Mouse (Mus musculus): ENCODE data around the gene P2rx7.

Gene P2rx7

DNA sequence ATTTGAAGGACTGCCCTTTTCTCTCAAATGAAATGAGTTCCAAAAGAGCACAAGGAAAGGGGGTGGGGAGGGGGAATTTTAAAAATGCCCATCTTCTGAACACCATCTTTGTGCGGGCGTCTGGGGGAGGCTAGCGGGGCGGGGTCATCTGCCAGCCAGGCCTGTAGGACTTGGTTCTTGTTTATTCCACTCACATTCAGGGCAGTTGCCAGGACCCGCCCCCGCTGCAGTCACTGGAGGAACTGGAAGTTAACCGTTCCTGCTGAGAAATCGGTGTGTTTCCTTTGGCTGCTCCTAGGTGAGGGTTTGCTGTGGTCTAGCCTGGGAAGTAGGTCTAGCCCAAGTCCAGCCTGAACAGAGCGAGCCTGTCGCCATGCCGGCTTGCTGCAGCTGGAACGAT lies at the start of gene P2rx7:
P2rx7 (plus strand) TSS at position 211 of the 400 bp plus-strand sequence.
- DNase-seq (ENCODE audit: low read depth, low spot score): peak; percentile 33

DNA sequence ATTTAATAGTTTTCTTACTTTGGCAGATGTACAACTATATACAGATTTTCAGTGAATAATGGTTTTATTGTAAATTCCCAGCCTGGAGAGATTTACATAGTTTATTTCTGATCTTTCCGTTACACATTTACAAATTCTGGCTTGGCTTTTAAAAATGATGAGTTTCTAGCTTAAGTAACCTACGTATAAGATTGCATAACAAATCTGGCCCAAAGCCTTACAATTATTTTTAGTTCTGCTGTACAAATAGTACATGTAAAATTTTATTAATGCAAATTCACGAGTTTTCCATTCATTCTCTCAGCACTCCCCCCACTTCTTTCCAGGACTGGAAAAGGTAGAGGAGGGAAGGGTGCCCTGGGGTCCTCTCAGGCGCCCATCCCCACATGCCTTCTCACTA lies 48.2 kb upstream of the P2rx7 start:
- no peak for DNase-seq (ENCODE audit: low read depth, low spot score)

- DNase-seq (ENCODE audit: low read depth, low spot score): no peak
Observed at GRCm38 (mm10) chr5:122602233-122602632, 41.5 kb upstream of the P2rx7 start.

- DNase-seq (ENCODE audit: low read depth, low spot score): no peak
Observed at GRCm38 (mm10) chr5:122604894-122605293, 38.8 kb upstream of the P2rx7 start.

DNA sequence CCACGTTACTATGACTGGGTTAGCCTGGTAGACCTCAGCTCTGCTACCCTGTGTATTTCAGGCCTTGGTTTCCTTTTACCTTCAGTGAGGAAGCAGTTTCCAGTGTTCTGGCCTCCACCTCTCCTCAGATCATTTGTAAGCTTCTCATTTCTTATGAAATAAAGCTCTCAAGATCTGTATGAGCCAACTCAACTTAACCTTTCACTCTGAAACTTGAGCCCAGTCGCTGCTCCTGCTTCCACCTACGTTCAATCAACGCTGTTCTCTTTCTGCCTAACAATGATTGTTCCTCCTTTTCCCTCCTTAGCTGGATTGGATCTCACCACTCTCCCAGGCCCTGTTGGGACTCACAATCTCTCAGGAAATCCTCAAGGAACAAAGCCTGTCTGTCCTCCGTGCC lies 32.1 kb upstream of the P2rx7 start:
- DNase-seq (ENCODE audit: low read depth, low spot score): no peak

GRCm38 (mm10) chr5:122613908-122614732 lies 29.6 kb upstream of the P2rx7 start, which contains the start of gene Ift81:
Gene Ift81 (minus strand): TSS chr5:122614518.
- peak; percentile 92 for DNase-seq (ENCODE audit: low read depth, low spot score)

GRCm38 (mm10) chr5:122617718-122618117 lies 26.0 kb upstream of the P2rx7 start:
- no peak for DNase-seq (ENCODE audit: low read depth, low spot score)

- no peak for DNase-seq (ENCODE audit: low read depth, low spot score)
Observed at GRCm38 (mm10) chr5:122619686-122620296, 23.9 kb upstream of the P2rx7 start.

GRCm38 (mm10) chr5:122621376-122621886 lies 22.3 kb upstream of the P2rx7 start:
- DNase-seq (ENCODE audit: low read depth, low spot score): no peak

DNA sequence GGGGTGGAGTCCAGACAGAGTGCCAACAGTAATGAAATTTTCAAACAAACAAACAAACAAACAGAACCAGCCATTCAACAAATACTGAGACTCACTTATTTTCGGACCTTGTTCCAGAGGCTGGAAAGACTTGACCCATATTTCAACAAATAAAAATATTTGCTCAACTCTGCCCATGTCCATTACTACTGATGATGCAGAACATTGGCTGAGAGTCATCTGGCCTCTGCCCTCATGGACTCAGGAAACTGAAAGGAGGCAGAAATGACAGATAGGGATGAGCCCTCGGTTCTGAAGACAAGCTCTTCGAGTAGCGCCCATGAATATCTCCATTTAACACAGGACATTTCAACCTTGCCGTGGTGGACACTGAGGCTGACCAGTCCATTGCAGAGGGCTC lies 21.2 kb upstream of the P2rx7 start:
- no peak for DNase-seq (ENCODE audit: low read depth, low spot score)

DNA sequence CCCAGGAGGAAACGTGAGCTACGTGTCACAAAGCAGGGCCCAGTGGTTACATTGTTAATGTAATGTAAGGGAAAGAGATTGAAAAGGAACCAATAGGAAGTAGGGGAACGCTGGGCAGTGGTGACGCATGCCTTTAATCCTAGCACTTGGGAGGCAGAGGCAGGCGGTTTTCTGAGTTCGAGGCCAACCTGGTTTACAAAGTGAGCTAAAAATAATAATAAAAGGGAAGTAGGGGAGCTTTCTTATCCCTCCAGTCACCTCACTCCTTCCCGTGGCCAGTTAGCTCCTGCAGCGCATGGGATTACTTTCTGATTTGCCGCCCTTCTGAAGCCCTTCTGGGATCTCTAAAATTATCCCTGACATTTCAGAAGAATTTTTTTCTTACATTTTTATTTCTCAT lies 19.9 kb upstream of the P2rx7 start:
- DNase-seq (ENCODE audit: low read depth, low spot score): no peak

- DNase-seq (ENCODE audit: low read depth, low spot score): no peak
Observed at GRCm38 (mm10) chr5:122624952-122625479, 18.7 kb upstream of the P2rx7 start.

DNA sequence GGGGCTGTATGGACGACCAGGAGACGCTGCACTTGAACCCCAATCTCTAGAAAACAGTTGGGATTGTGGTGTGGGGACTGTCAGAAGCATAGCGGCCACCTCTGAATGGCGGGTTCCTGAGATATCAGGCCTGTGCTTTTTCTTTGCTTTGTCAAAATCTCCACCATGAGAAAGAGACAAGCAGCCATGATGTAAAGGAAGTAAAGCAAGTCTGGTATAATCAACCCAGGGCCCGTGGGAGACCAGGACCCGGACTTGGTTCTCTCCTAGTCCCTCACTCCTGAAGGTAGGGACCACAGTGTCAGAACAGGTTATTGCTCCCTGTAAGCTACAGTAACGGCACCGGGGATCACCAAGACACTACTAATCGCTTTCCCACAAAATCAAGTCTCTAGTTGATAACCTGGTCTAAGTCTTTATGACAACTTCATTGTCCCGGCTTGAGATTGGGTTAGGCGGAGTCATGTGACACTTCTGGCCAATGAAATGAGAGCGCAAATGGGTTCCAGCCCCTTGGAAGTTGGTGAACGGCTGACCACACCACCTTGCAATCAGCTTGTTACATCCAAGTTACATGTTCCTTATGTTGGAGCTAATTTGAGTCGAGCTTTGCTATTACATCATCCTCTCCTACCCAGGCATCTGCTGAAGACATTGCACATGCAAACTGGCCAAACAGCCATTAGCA lies 18.0 kb upstream of the P2rx7 start:
- peak; percentile 74 for DNase-seq (ENCODE audit: low read depth, low spot score)

DNA sequence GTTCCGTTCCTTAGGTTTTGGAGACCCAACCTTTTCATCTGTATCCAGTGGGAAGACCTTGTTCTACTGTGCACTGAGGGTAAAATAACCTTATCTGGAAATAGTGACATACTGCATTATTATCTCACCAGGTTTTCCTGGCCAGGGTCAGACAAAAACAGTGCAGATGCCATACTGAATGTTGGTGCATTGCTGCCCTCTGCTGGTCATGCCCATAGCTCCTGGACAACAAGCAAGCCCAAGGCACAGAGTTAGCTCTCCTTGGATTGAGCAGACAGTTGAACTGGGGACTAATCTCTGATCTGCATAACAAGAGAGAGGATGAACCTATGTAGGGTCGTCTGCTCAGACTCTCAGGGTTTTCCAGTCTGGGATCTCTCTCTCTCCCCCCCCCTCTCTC lies 16.5 kb upstream of the P2rx7 start:
- DNase-seq (ENCODE audit: low read depth, low spot score): peak; percentile 94

- no peak for DNase-seq (ENCODE audit: low read depth, low spot score)
Observed at GRCm38 (mm10) chr5:122635228-122635627, 8.5 kb upstream of the P2rx7 start.

- no peak for DNase-seq (ENCODE audit: low read depth, low spot score)
Observed at GRCm38 (mm10) chr5:122636308-122636707, 7.4 kb upstream of the P2rx7 start.

- DNase-seq (ENCODE audit: low read depth, low spot score): peak; percentile 53
Observed at GRCm38 (mm10) chr5:122636958-122637357, 6.8 kb upstream of the P2rx7 start.

DNA sequence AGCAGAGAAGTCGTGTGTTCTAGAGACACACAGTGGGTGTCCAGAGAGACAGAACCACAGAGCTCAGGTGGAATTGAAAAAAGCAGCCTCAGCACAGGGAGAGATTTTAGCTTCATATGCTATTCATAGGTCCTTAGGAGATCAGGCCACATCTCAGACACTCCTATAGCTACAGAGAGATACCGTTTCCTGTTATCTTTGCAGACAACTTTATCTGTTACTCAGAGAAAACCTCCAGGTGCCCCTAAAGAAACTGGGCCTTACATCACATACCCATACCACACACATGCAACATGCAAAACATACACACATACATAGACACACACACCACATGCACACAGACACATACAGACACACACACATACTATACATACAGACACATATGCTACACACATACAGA lies 5.4 kb upstream of the P2rx7 start:
- no peak for DNase-seq (ENCODE audit: low read depth, low spot score)

- no peak for DNase-seq (ENCODE audit: low read depth, low spot score)
Observed at GRCm38 (mm10) chr5:122639517-122639916, 4.2 kb upstream of the P2rx7 start.

DNA sequence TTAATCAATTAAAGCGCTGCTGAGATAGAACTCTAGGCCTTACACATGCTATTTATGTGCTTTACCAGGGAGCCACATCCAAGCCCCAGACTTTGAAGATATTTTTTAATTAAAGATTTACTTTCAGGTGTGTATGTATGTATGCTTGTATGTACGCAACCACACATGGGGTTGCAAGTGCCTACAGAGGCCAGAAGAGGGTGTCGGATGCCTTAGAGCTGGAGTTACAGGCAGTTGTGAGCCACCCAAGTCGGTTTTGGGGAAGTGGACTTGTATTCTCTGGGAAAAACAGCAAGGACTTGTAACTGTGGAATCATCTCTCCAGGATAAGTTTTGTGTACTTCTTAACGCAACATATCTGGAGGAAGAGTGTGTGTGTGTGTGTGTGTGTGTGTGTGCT lies 3.7 kb upstream of the P2rx7 start:
- peak; percentile 38 for DNase-seq (ENCODE audit: low read depth, low spot score)

GRCm38 (mm10) chr5:122644111-122644607 lies 448 bp downstream of the P2rx7 start:
- peak; percentile 25 for DNase-seq (ENCODE audit: low read depth, low spot score)

- no peak for DNase-seq (ENCODE audit: low read depth, low spot score)
Observed at GRCm38 (mm10) chr5:122645290-122645689, 1.6 kb downstream of the P2rx7 start.
